Mouse (Mus musculus): ENCODE measurements at regions not wholly inside any gene's neighbourhood (a gene's known extent, or its start where the extent isn't known, plus 50 kb on each side); places are given as distances from the start of the nearest gene placed in this dataset.

DNA sequence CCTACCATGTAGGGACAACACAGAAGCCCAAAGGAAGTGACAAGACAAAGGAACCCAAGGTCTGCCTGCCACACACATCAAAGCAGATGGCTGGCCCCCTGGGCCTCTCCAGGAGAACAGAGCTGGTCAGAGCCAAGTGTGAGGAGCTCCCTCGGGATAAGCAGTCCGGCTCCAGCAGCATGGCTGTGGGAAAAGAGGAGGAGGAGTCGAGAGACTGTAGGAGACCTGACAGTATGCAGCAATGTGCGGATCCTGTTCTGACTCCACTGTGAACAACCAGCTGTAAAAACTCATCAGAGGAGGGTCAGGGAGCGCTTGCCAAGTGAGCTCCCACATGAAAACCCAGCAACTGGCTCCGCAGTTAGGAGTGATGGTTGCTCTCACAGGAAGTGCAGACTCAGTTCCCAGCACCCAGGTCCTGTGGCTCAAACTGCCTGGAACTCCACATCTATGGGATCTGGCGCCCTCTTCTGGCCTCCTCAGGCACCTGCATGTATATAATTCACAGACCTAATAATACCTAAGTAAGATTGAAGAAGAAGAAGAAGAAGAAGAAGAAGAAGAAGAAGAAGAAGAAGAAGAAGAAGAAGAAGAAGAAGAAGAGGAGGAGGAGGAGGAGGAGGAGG lies 79.3 kb upstream of the Errfi1 start:
- no peak overlapping the region for H3K27ac ChIP-seq (ENCODE audit: low read depth, low read length)
- H3K36me3 ChIP-seq (ENCODE audit: control insufficient read depth, insufficient read depth, low read length), result no peaks in the 10 kb centered on the region
- peaks cover 18% of the 10 kb centered on the region for H3K9me3 ChIP-seq (ENCODE audit: control insufficient read depth, low read length)
- no peak for ATAC-seq (ENCODE audit: low FRiP score, low TSS enrichment)
- H3K4me3 ChIP-seq (ENCODE audit: low read length), result no peak overlapping the region
- no peak overlapping the region for H3K9ac ChIP-seq (ENCODE audit: low read depth, low read length)
- peaks cover 10% of the 10 kb centered on the region for H3K4me1 ChIP-seq (ENCODE audit: control insufficient read depth, insufficient read depth, low read length)
- H3K27me3 ChIP-seq (ENCODE audit: control insufficient read depth, insufficient read depth, low read length), result no peaks in the 10 kb centered on the region
- no peak overlapping the region for H3K4me2 ChIP-seq (replicated peaks; ENCODE audit: low read depth, low read length)
- 74% methylated on average over 7 of the region's 7 CpGs for WGBS

DNA sequence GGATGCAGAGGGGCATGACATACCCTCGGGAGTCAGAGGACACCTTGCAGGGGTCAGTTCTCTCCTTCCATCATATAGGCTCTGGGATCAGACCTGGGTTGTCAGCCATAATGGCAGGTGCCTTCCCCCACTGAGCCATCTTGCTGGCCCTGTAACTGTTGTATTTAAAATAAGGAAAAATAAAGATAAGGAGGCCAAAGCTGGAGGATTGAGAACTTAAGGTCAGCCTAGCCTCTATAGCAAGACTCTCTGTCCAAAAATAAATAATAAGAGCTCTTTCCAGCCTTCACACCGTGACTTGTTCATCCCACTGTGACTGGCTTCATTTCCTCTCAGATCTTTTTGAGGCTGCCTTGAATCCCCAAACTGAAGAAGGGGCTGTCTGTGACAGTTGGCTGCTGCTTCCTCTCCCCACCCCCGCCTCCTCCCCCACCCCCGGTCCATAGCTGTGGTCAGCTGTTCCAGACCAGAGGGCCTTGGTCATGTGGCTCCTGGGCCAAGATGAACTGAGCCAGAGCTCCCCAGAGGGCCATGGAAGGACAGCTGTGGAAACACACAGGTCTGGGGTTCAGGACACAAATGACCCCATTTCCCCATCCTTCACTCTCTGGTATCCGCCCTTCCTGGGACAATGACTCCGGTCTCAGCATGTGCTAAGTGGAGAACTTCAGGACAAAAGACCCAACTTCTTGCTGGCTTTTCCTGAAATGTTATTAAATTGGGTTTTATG lies 81.6 kb upstream of the Errfi1 start:
- Histone ChIP-seq H3K27me3 (ENCODE audit: control insufficient read depth, insufficient read depth, low read length) (no peaks in the 10 kb centered on the region), H3K4me1 (ENCODE audit: control insufficient read depth, insufficient read depth, low read length) (0 out of 2 replicates have a peak, but pooled peaks cover 3% of the 10 kb centered on the region), H3K27ac (ENCODE audit: low read depth, low read length) (no peak overlapping the region), H3K36me3 (ENCODE audit: control insufficient read depth, insufficient read depth, low read length) (no peaks in the 10 kb centered on the region), H3K4me3 (ENCODE audit: low read length) (no peak overlapping the region), H3K4me2 (replicated peaks; ENCODE audit: low read depth, low read length) (no peak overlapping the region), H3K9me3 (ENCODE audit: control insufficient read depth, low read length) (peaks cover 18% of the 10 kb centered on the region), H3K9ac (ENCODE audit: low read depth, low read length) (no peak overlapping the region)
- no peak for ATAC-seq (ENCODE audit: low FRiP score, low TSS enrichment)
- 47% methylated on average over 6 of the region's 6 CpGs for WGBS

- H3K9ac ChIP-seq (ENCODE audit: low read depth, low read length), result no peak overlapping the region
- no peak overlapping the region for H3K27ac ChIP-seq (ENCODE audit: low read depth, low read length)
- H3K4me3 ChIP-seq (ENCODE audit: low read length), result no peak overlapping the region
- ATAC-seq (ENCODE audit: low FRiP score, low TSS enrichment), result no peak
- 72% methylated on average over 2 of the region's 2 CpGs for WGBS
- peaks cover 18% of the 10 kb centered on the region for H3K9me3 ChIP-seq (ENCODE audit: control insufficient read depth, low read length)
- no peaks in the 10 kb centered on the region for H3K36me3 ChIP-seq (ENCODE audit: control insufficient read depth, insufficient read depth, low read length)
- no peak overlapping the region for H3K4me2 ChIP-seq (replicated peaks; ENCODE audit: low read depth, low read length)
- H3K27me3 ChIP-seq (ENCODE audit: control insufficient read depth, insufficient read depth, low read length), result no peaks in the 10 kb centered on the region
- H3K4me1 ChIP-seq (ENCODE audit: control insufficient read depth, insufficient read depth, low read length), result no peaks in the 10 kb centered on the region
Measured at GRCm38 (mm10) chr4:150771469-150771868, 82.2 kb upstream of the Errfi1 start.

DNA sequence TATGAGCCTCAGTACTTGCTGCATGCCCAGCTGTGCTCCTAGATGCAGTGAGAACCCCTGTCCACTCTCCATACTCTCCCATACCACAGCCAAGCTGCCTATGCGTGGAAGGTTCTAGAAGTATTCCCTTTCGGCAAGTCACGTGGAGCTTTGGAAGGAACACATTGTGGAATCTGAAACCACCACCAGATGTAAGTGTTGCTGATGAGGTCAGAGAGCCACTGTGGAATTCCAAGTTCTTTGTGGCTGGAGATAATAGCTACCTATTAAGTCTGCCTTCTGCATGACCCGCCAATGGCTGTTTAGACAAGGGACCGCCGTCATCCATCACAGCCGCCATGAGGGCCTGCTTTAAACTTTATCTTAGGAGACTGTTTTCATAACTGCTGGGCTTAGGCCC lies 84.7 kb upstream of the Errfi1 start:
- no peak overlapping the region for H3K4me3 ChIP-seq (ENCODE audit: low read length)
- no peak overlapping the region for H3K4me2 ChIP-seq (replicated peaks; ENCODE audit: low read depth, low read length)
- no peaks in the 10 kb centered on the region for H3K4me1 ChIP-seq (ENCODE audit: control insufficient read depth, insufficient read depth, low read length)
- no peak overlapping the region for H3K27ac ChIP-seq (ENCODE audit: low read depth, low read length)
- H3K27me3 ChIP-seq (ENCODE audit: control insufficient read depth, insufficient read depth, low read length), result no peaks in the 10 kb centered on the region
- no peaks in the 10 kb centered on the region for H3K36me3 ChIP-seq (ENCODE audit: control insufficient read depth, insufficient read depth, low read length)
- no peak overlapping the region for H3K9ac ChIP-seq (ENCODE audit: low read depth, low read length)
- WGBS, result 37% methylated on average over 7 of the region's 7 CpGs
- 0 out of 2 replicates have a peak, but pooled peaks have one; percentile 22 for ATAC-seq (ENCODE audit: low FRiP score, low TSS enrichment)
- H3K9me3 ChIP-seq (ENCODE audit: control insufficient read depth, low read length), result peaks cover 13% of the 10 kb centered on the region

DNA sequence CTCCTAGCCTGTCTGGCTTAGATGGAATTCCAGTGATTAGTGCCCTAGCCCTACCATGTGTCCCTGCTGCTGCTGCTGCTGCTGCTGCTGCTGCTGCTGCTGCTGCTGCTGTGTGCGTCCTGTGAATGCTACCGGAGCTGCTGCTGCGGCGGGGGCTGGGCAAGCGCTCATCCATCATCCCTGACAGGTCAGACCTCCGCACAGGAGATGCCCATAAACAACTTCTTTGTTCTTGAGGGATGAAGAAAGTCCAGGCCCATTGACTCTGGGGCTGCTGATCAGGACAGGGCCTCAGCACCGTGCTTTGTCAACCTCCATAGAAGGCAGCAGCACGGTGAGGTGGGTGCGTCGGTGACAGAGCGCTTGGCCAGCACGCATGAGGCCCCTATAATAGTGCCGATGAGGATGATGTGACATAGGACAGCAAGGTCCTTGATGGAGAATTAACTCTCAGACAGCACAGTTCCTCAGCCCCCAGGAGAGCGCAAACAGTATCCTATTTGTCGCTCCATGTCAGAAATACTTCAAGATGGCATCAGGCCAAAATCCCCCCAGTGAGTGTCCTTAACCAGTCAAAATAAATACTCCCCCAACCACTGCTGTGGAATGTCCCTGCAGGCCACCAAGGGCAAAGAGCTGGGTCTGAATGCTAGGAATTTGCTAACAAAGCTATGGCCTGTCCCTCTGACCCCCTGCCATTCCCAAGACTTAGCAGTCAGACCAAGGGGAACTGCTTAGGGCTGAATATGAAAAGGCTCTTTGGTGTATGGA lies 95.1 kb upstream of the Errfi1 start:
- no peaks in the 10 kb centered on the region for H3K36me3 ChIP-seq (ENCODE audit: control insufficient read depth, insufficient read depth, low read length)
- no peaks in the 10 kb centered on the region for H3K9me3 ChIP-seq (ENCODE audit: control insufficient read depth, low read length)
- H3K4me3 ChIP-seq (ENCODE audit: low read length), result no peak overlapping the region
- peak overlapping the region; percentile 91 for H3K27ac ChIP-seq (ENCODE audit: low read depth, low read length)
- no peaks in the 10 kb centered on the region for H3K27me3 ChIP-seq (ENCODE audit: control insufficient read depth, insufficient read depth, low read length)
- peak overlapping the region; percentile 19 for H3K4me2 ChIP-seq (replicated peaks; ENCODE audit: low read depth, low read length)
- 6% methylated on average over 15 of the region's 15 CpGs for WGBS
- peak overlapping the region; percentile 13; the same call in 1 of the 2 replicates for H3K9ac ChIP-seq (ENCODE audit: low read depth, low read length)
- H3K4me1 ChIP-seq (ENCODE audit: control insufficient read depth, insufficient read depth, low read length), result peaks cover 29% of the 10 kb centered on the region
- peak; percentile 78 for ATAC-seq (ENCODE audit: low FRiP score, low TSS enrichment)

DNA sequence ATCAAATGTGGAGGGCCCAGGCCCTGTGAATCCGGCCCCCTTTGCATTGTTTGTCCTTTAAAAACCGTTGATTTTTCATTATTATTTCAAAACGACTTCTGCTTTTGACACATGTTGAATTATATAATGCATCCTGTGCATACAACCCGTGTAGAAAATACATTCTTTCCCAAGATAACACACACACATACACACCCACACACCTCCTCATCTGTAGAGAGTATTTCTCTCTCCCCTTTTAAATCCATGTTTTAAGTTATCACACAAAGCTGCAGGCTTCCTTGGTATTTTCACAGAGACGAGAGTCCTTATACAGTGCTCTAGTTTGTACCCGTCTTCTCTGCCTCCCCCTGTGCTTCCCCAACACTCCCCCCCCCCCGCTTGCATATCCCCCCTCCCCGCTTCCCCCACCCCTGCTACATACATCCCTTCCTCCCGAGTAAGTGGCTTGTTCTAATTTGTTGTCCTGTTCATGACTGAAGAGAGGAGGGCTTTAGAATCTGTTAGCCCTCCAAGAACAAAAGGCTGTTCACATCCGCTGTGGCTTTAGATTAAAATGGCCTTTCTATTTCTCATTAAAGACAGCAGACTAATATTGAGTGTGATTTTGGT lies 95.8 kb upstream of the Errfi1 start:
- WGBS, result 33% methylated on average over 10 of the region's 10 CpGs
- ATAC-seq (ENCODE audit: low FRiP score, low TSS enrichment), result peak; percentile 44; the same call in 1 of the 2 replicates
- Histone ChIP-seq H3K27me3 (ENCODE audit: control insufficient read depth, insufficient read depth, low read length) (no peaks in the 10 kb centered on the region), H3K9me3 (ENCODE audit: control insufficient read depth, low read length) (no peaks in the 10 kb centered on the region), H3K4me2 (replicated peaks; ENCODE audit: low read depth, low read length) (peak overlapping the region; percentile 19), H3K27ac (ENCODE audit: low read depth, low read length) (peak overlapping the region; percentile 91), H3K4me1 (ENCODE audit: control insufficient read depth, insufficient read depth, low read length) (peaks cover 29% of the 10 kb centered on the region), H3K9ac (ENCODE audit: low read depth, low read length) (no peak overlapping the region; the same call in 1 of the 2 replicates), H3K36me3 (ENCODE audit: control insufficient read depth, insufficient read depth, low read length) (no peaks in the 10 kb centered on the region), H3K4me3 (ENCODE audit: low read length) (no peak overlapping the region)

DNA sequence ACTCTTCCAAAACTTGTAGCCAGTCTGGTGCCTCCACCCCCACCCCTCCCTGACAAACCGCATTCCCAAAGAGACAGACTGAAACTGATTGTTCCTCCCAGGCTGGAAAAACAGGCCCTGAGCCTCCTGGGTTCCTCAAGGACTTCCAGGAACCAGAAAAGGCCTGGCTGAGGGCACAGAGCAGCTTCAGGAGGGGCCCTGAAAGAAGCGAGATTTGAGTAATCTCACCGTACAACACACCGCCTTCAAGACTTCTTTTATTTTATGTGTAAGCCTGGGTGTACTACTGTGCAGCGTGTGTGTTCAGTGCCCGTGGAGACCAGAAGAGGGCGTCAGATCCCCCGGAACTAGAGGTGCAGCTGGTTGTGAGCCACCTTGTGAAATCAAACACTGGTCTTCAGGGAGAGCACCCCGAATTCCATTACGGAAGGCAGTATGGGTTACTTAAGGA lies 96.4 kb upstream of the Errfi1 start:
- peak overlapping the region; percentile 91; the same call in 1 of the 2 replicates for H3K27ac ChIP-seq (ENCODE audit: low read depth, low read length)
- H3K36me3 ChIP-seq (ENCODE audit: control insufficient read depth, insufficient read depth, low read length), result no peaks in the 10 kb centered on the region
- H3K9ac ChIP-seq (ENCODE audit: low read depth, low read length), result no peak overlapping the region
- H3K27me3 ChIP-seq (ENCODE audit: control insufficient read depth, insufficient read depth, low read length), result no peaks in the 10 kb centered on the region
- no peaks in the 10 kb centered on the region for H3K9me3 ChIP-seq (ENCODE audit: control insufficient read depth, low read length)
- H3K4me3 ChIP-seq (ENCODE audit: low read length), result no peak overlapping the region
- no peak for ATAC-seq (ENCODE audit: low FRiP score, low TSS enrichment)
- H3K4me1 ChIP-seq (ENCODE audit: control insufficient read depth, insufficient read depth, low read length), result peaks cover 29% of the 10 kb centered on the region
- H3K4me2 ChIP-seq (replicated peaks; ENCODE audit: low read depth, low read length), result no peak overlapping the region
- 81% methylated on average over 10 of the region's 10 CpGs for WGBS

DNA sequence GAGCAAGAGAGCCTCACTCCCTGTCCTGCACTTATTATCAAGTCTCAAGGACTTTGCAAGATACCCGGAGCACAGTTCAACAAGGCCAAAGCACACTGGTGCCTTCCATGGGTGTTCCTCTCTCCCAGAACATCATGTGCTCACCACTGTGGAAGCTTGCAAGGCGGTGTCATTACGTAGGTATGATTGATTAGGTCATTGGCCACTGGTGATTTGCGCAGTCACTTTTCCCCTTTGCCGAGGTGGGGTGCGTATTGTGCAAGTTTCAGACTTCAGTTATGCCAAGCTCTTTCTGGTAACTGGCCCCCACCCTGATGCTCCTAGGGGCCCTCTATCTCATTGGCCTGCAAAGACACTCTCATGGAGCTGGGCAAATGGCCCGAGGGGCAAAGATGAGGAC lies 98.3 kb upstream of the Errfi1 start:
- Histone ChIP-seq H3K9me3 (ENCODE audit: control insufficient read depth, low read length) (no peaks in the 10 kb centered on the region), H3K36me3 (ENCODE audit: control insufficient read depth, insufficient read depth, low read length) (no peaks in the 10 kb centered on the region), H3K4me2 (replicated peaks; ENCODE audit: low read depth, low read length) (no peak overlapping the region), H3K27ac (ENCODE audit: low read depth, low read length) (no peak overlapping the region), H3K27me3 (ENCODE audit: control insufficient read depth, insufficient read depth, low read length) (no peaks in the 10 kb centered on the region), H3K4me1 (ENCODE audit: control insufficient read depth, insufficient read depth, low read length) (peaks cover 29% of the 10 kb centered on the region), H3K9ac (ENCODE audit: low read depth, low read length) (no peak overlapping the region), H3K4me3 (ENCODE audit: low read length) (no peak overlapping the region)
- WGBS, result 96% methylated on average over 7 of the region's 7 CpGs
- ATAC-seq (ENCODE audit: low FRiP score, low TSS enrichment), result no peak
